Mouse (Mus musculus): ENCODE data around the gene Washc2. TPM values are rescaled to one million over a fixed set of nuclear protein-coding genes. Genes with fewer than 3 reads are reported as not detected.
"Not testable (repeated sequence)": the region's sequence is repeated elsewhere in the genome, so short reads cannot be mapped to it uniquely, and the experiment has no call there.

Gene Washc2
- polyA plus RNA-seq, 1 experiment from 2014 or later: 63.8 TPM

- 1% methylated on average over 62 of the region's 68 CpGs for WGBS
- DNase-seq (ENCODE audit: low spot score): peak; percentile 98
- peak within 1 kb of the TSS; percentile 96 for H3K4me3 ChIP-seq (replicated peaks; ENCODE audit: low read length)
- H3K4me1 ChIP-seq (replicated peaks; ENCODE audit: control insufficient read depth, insufficient read depth, low read length): peaks cover 32% of the 10 kb centered on the region
- H3K27me3 ChIP-seq (ENCODE audit: control insufficient read depth, insufficient read depth, low read length): no peaks in the 10 kb centered on the region
- no peaks in the 10 kb centered on the region for H3K9me3 ChIP-seq (ENCODE audit: control insufficient read depth, low read length)
- ATAC-seq (ENCODE audit: low FRiP score): peak; percentile 91
- peak within 1 kb of the TSS; percentile 86 for H3K27ac ChIP-seq
- peak within 1 kb of the TSS; percentile 92 for H3K9ac ChIP-seq
- H3K36me3 ChIP-seq (replicated peaks; ENCODE audit: control insufficient read depth, insufficient read depth): no peaks in the 10 kb centered on the region
- H3K4me2 ChIP-seq (replicated peaks): peak within 1 kb of the TSS; percentile 96
Observed at GRCm38 (mm10) chr6:116193394-116194393, 14.1 kb upstream of the Washc2 start, which contains the start of gene Tmcc1. Tmcc1 (minus strand) TSS chr6:116193486.

GRCm38 (mm10) chr6:116195811-116196210 lies 12.0 kb upstream of the Washc2 start:
- no peak overlapping the region for H3K27ac ChIP-seq
- H3K4me1 ChIP-seq (replicated peaks; ENCODE audit: control insufficient read depth, insufficient read depth, low read length): peaks cover 23% of the 10 kb centered on the region
- H3K9ac ChIP-seq: no peak overlapping the region
- no peaks in the 10 kb centered on the region for H3K36me3 ChIP-seq (replicated peaks; ENCODE audit: control insufficient read depth, insufficient read depth)
- H3K4me3 ChIP-seq (replicated peaks; ENCODE audit: low read length): no peak overlapping the region
- 61% methylated on average over 8 of the region's 8 CpGs for WGBS
- no peak overlapping the region for H3K4me2 ChIP-seq (replicated peaks)
- no peak for ATAC-seq (ENCODE audit: low FRiP score)
- no peak for DNase-seq (ENCODE audit: low spot score)
- no peaks in the 10 kb centered on the region for H3K9me3 ChIP-seq (ENCODE audit: control insufficient read depth, low read length)
- no peaks in the 10 kb centered on the region for H3K27me3 ChIP-seq (ENCODE audit: control insufficient read depth, insufficient read depth, low read length)

GRCm38 (mm10) chr6:116198173-116198572 lies 9.7 kb upstream of the Washc2 start:
- H3K4me1 ChIP-seq (replicated peaks; ENCODE audit: control insufficient read depth, insufficient read depth, low read length): peaks cover 6% of the 10 kb centered on the region
- no peak overlapping the region for H3K4me3 ChIP-seq (replicated peaks; ENCODE audit: low read length)
- no peak overlapping the region for H3K9ac ChIP-seq
- DNase-seq (ENCODE audit: low spot score): no peak
- H3K36me3 ChIP-seq (replicated peaks; ENCODE audit: control insufficient read depth, insufficient read depth): no peaks in the 10 kb centered on the region
- no peaks in the 10 kb centered on the region for H3K27me3 ChIP-seq (ENCODE audit: control insufficient read depth, insufficient read depth, low read length)
- 42% methylated on average over 3 of the region's 3 CpGs for WGBS
- H3K9me3 ChIP-seq (ENCODE audit: control insufficient read depth, low read length): no peaks in the 10 kb centered on the region
- H3K4me2 ChIP-seq (replicated peaks): no peak overlapping the region
- no peak overlapping the region for H3K27ac ChIP-seq
- ATAC-seq (ENCODE audit: low FRiP score): no peak

GRCm38 (mm10) chr6:116199682-116200081 lies 8.2 kb upstream of the Washc2 start:
- Histone ChIP-seq H3K9me3 (ENCODE audit: control insufficient read depth, low read length) (no peaks in the 10 kb centered on the region), H3K27me3 (ENCODE audit: control insufficient read depth, insufficient read depth, low read length) (no peaks in the 10 kb centered on the region), H3K27ac (no peak overlapping the region), H3K9ac (no peak overlapping the region), H3K36me3 (replicated peaks; ENCODE audit: control insufficient read depth, insufficient read depth) (no peaks in the 10 kb centered on the region), H3K4me2 (replicated peaks) (no peak overlapping the region), H3K4me1 (replicated peaks; ENCODE audit: control insufficient read depth, insufficient read depth, low read length) (no peaks in the 10 kb centered on the region), H3K4me3 (replicated peaks; ENCODE audit: low read length) (no peak overlapping the region)
- ATAC-seq (ENCODE audit: low FRiP score) (no peak), DNase-seq (ENCODE audit: low spot score) (no peak)
- 73% methylated on average over 2 of the region's 2 CpGs for WGBS

GRCm38 (mm10) chr6:116227767-116228166 lies 19.9 kb downstream of the Washc2 start:
- H3K27ac ChIP-seq: no peak overlapping the region
- ATAC-seq (ENCODE audit: low FRiP score): no peak
- H3K4me2 ChIP-seq (replicated peaks): no peak overlapping the region
- peaks cover 90% of the 10 kb centered on the region for H3K36me3 ChIP-seq (replicated peaks; ENCODE audit: control insufficient read depth, insufficient read depth)
- H3K27me3 ChIP-seq (ENCODE audit: control insufficient read depth, insufficient read depth, low read length): no peaks in the 10 kb centered on the region
- no peaks in the 10 kb centered on the region for H3K4me1 ChIP-seq (replicated peaks; ENCODE audit: control insufficient read depth, insufficient read depth, low read length)
- WGBS: 66% methylated on average over 11 of the region's 11 CpGs
- no peak for DNase-seq (ENCODE audit: low spot score)
- no peaks in the 10 kb centered on the region for H3K9me3 ChIP-seq (ENCODE audit: control insufficient read depth, low read length)
- no peak overlapping the region for H3K9ac ChIP-seq
- H3K4me3 ChIP-seq (replicated peaks; ENCODE audit: low read length): no peak overlapping the region

- ATAC-seq (ENCODE audit: low FRiP score) (no peak), DNase-seq (ENCODE audit: low spot score) (peak; percentile 77)
- 67% methylated on average over 12 of the region's 12 CpGs for WGBS
- peaks cover 91% of the 10 kb centered on the region for H3K36me3 ChIP-seq (replicated peaks; ENCODE audit: control insufficient read depth, insufficient read depth)
- H3K27me3 ChIP-seq (ENCODE audit: control insufficient read depth, insufficient read depth, low read length): no peaks in the 10 kb centered on the region
- H3K27ac ChIP-seq: no peak overlapping the region
- H3K9ac ChIP-seq: no peak overlapping the region
- no peak overlapping the region for H3K4me2 ChIP-seq (replicated peaks)
- no peak overlapping the region for H3K4me3 ChIP-seq (replicated peaks; ENCODE audit: low read length)
- H3K4me1 ChIP-seq (replicated peaks; ENCODE audit: control insufficient read depth, insufficient read depth, low read length): no peaks in the 10 kb centered on the region
- no peaks in the 10 kb centered on the region for H3K9me3 ChIP-seq (ENCODE audit: control insufficient read depth, low read length)
Observed at GRCm38 (mm10) chr6:116228785-116229525, 21.1 kb downstream of the Washc2 start.

- 100% methylated on average over 2 of the region's 2 CpGs for WGBS
- H3K27ac ChIP-seq; H3K27me3 ChIP-seq (ENCODE audit: control insufficient read depth, insufficient read depth, low read length); DNase-seq (ENCODE audit: low spot score); ATAC-seq (ENCODE audit: low FRiP score); H3K9me3 ChIP-seq (ENCODE audit: control insufficient read depth, low read length); H3K4me1 ChIP-seq (replicated peaks; ENCODE audit: control insufficient read depth, insufficient read depth, low read length); H3K4me3 ChIP-seq (replicated peaks; ENCODE audit: low read length); H3K9ac ChIP-seq; H3K4me2 ChIP-seq (replicated peaks): not testable (repeated sequence)
- peaks cover 83% of the 10 kb centered on the region for H3K36me3 ChIP-seq (replicated peaks; ENCODE audit: control insufficient read depth, insufficient read depth)
Observed at GRCm38 (mm10) chr6:116234821-116235220, 27.0 kb downstream of the Washc2 start.

- WGBS: 90% methylated on average over 5 of the region's 5 CpGs
- Histone ChIP-seq H3K4me1 (replicated peaks; ENCODE audit: control insufficient read depth, insufficient read depth, low read length) (no peaks in the 10 kb centered on the region), H3K27me3 (ENCODE audit: control insufficient read depth, insufficient read depth, low read length) (no peaks in the 10 kb centered on the region), H3K27ac (no peak overlapping the region), H3K9me3 (ENCODE audit: control insufficient read depth, low read length) (no peaks in the 10 kb centered on the region), H3K9ac (no peak overlapping the region), H3K4me2 (replicated peaks) (no peak overlapping the region), H3K36me3 (replicated peaks; ENCODE audit: control insufficient read depth, insufficient read depth) (peaks cover 84% of the 10 kb centered on the region), H3K4me3 (replicated peaks; ENCODE audit: low read length) (no peak overlapping the region)
- DNase-seq (ENCODE audit: low spot score) (no peak), ATAC-seq (ENCODE audit: low FRiP score) (no peak)
Observed at GRCm38 (mm10) chr6:116235336-116235735, 27.5 kb downstream of the Washc2 start.

GRCm38 (mm10) chr6:116238083-116238482 lies 30.2 kb downstream of the Washc2 start:
- WGBS: 90% methylated on average over 5 of the region's 5 CpGs
- no peak overlapping the region for H3K4me2 ChIP-seq (replicated peaks)
- no peaks in the 10 kb centered on the region for H3K4me1 ChIP-seq (replicated peaks; ENCODE audit: control insufficient read depth, insufficient read depth, low read length)
- no peaks in the 10 kb centered on the region for H3K27me3 ChIP-seq (ENCODE audit: control insufficient read depth, insufficient read depth, low read length)
- peaks cover 84% of the 10 kb centered on the region for H3K36me3 ChIP-seq (replicated peaks; ENCODE audit: control insufficient read depth, insufficient read depth)
- no peaks in the 10 kb centered on the region for H3K9me3 ChIP-seq (ENCODE audit: control insufficient read depth, low read length)
- no peak overlapping the region for H3K27ac ChIP-seq
- DNase-seq (ENCODE audit: low spot score): no peak
- no peak overlapping the region for H3K4me3 ChIP-seq (replicated peaks; ENCODE audit: low read length)
- H3K9ac ChIP-seq: no peak overlapping the region
- ATAC-seq (ENCODE audit: low FRiP score): no peak
